Mouse (Mus musculus) brown adipose tissue, adult 24 weeks (tissue): ENCODE data around the gene Ing3. TPM values are rescaled to one million over a fixed set of nuclear protein-coding genes. Genes with fewer than 3 reads are reported as not detected.

Experiments
- H3K27ac ChIP-seq: fragments of 200-500 bp; replicated peaks from 2 replicates; pipeline ENCODE4 v1.5.1; 2012; ENCODE audit warnings: low read depth, mild to moderate bottlenecking, low read length
- H3K4me1 ChIP-seq: fragments of 200-500 bp; 2 replicates; pipeline ENCODE4 v1.6.1; 2012; ENCODE audit warnings: low read length, mixed read lengths; ENCODE audit not compliant: control insufficient read depth, insufficient read depth, insufficient read length
- H3K4me3 ChIP-seq: fragments of 200-500 bp; 2 replicates; pipeline ENCODE4 v1.5.1; 2012; ENCODE audit warnings: low read depth, mild to moderate bottlenecking, low read length, moderate library complexity; ENCODE audit not compliant: insufficient read depth
- polyA plus RNA-seq: library from polyadenylated mRNA; stranded (reverse); fragments of >200 nt; gene quantifications from 2 replicates; pipeline ENCODE4 v1.2.4, GENCODE M21; 2012; ENCODE audit not compliant: missing spikeins, insufficient read depth, insufficient read length

The Ing3 gene
- polyA plus RNA-seq, 1 experiment: 13.6 TPM

- no peak overlapping the region for H3K27ac ChIP-seq
- H3K4me1 ChIP-seq: peaks cover 11% of the 10 kb centered on the region
Measured at GRCm38 (mm10) chr6:22024168-22024567, 74.8 kb downstream of the Ing3 start.

More at GRCm38 (mm10) chr6:22024168-22024567, 74.8 kb downstream of the Ing3 start:
- no peak overlapping the region for H3K4me3 ChIP-seq

Other genes starting within 250 kb of the Ing3 start
- gene Tspan12, start 97.1 kb upstream of the Ing3 start, polyA plus RNA-seq: 156 and 175 TPM in 2 replicates
- gene Cped1, start 36.3 kb downstream of the Ing3 start, polyA plus RNA-seq: 37.5 and 39.6 TPM in 2 replicates